Mouse (Mus musculus) lung, postnatal 0 days (tissue): ENCODE data around the gene Myog.

Experiments
- CTCF ChIP-seq: IDR thresholded peaks from 2 replicates; pipeline ENCODE4 v1.5.1; 2016; ENCODE audit warnings: antibody characterized with exemption, mild to moderate bottlenecking
- EP300 ChIP-seq: IDR thresholded peaks from 2 replicates; pipeline ENCODE4 v1.6.1; 2016; ENCODE audit warnings: antibody characterized with exemption, mild to moderate bottlenecking, control low read depth

GRCm38 (mm10) chr1:134293276-134293675, 3.5 kb downstream of the Myog start:
- TF ChIP-seq CTCF: no peak
- no peak for TF ChIP-seq EP300
